Mouse (Mus musculus) CD4-positive naive resting alpha-beta T cell, adult 57 days (primary cell): ENCODE data around the gene Rin3. TPM values are rescaled to one million over a fixed set of nuclear protein-coding genes. Genes with fewer than 3 reads are reported as not detected.

Experiments used
- total RNA-seq: library from RNA; stranded (reverse); gene quantifications from one replicate; pipeline ENCODE4 v1.2.4, GENCODE M21; 2023

The Rin3 gene
- 124 TPM for total RNA-seq

DNA sequence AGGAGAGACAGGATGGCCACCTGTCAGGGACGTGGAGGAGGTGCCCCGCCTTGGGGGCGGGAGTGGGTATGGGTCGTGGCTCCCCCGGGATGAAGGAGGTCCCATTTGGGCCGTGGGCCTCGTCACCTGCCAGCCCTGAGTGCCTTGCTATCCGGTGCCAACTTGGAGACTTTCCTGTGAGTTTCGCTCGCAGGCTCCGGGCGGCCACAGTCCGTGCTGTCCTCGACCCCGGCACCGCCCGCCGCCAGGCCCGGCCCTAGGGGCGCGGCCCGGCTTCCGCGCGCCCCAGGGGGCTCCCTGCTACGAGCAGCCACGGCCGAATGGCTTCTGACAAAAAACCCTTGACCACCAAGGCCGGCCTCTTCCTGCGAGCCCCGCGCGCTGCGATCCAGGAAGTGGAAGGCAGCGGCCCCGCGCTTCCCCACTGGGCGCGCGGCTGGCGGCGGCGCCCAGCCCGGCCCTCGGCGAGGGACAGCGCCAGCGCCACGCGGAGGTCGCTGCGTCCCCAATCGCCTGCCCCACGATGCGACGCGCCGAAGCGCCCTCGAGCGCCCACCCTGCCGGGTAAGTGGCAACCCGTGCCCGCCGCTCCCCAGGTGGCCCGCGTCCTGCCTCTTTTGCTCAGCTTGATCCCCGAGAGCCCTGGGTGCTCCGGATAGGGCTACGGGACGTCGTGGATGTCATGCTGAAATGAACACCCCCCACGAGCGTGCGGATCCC is at the start of gene Rin3:
TSS of gene Rin3 (plus strand) at position 286 of the 720 bp plus-strand sequence.

DNA sequence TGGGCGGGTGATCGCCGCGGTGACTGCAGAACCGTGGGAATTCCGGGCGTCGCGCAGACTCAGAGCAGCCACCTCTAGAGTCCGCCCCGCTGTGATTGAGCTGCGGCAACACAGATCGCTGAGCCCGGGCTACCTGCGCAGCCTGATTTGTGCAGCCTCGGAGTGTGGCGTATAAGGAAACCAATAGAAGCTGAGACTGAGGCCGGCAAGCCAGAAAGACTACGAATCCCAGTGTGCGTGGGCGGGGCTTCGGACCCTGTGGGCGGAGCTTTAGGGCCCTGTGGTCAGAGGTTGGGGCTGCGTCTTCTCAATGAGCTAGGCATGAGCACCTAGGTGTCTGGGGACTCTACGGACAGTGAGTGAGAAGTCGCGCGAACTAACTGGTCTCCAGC is 156.8 kb downstream of the Rin3 start, which contains the start of gene Lgmn:
TSS of gene Lgmn (minus strand) at position 182 of the 392 bp plus-strand sequence.

Other genes with a start within 250 kb of the Rin3 start
- gene Slc24a4, start 154.3 kb upstream of the Rin3 start, total RNA-seq: not detected
- 28.6 TPM for gene Lgmn, start 156.8 kb downstream of the Rin3 start, total RNA-seq
- gene Golga5, start 186.1 kb downstream of the Rin3 start, total RNA-seq: 37.3 TPM